ENCODE assay signal across 12 mouse cellular contexts in the genomic region with DNA sequence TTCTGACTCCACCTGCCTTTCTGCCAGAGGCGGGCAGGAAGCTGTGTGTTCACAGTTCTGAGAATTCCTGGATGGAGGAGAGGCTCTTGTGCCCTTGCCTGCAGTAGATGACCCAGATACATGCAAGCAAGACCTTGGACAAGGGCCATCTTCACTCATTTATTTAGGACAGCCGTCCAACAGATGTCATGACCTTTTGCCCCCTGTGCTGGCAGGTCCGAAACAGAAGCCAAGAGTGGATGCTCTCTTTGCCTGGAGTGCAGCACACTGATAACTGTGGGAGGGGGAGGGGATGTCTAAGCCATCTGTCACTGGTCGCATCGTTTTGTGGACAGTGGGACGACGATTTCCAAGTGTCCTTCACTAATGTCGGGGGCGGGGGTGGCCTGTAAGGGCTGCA. TPM values are rescaled to one million over a fixed set of nuclear protein-coding genes. Genes with fewer than 3 reads are reported as not detected.
DNase-seq lines count a peak whose midpoint lies in the region; ATAC-seq and TF ChIP-seq lines count a peak whose summit lies in the region.
"Had no signal": no experiment of that assay in that cellular context is flagged by ENCODE, and none has a peak within 500 bp of the region (broad histone marks: within the 10 kb centered on the region; RNA-seq: fewer than 3 reads in every experiment).

No protein-coding gene starts in this region.

- H3K4me2 ChIP-seq in midbrain, embryonic 15.5 days, result no peak overlapping the region
- no peak overlapping the region for H3K4me2 ChIP-seq in neural tube, embryonic 14.5 days (ENCODE audit: low read depth, low read length)
- H3K4me2 ChIP-seq: stomach, embryonic 15.5 days had no signal

- H3K4me3 ChIP-seq in cerebellum, adult 2 months (replicated peaks; ENCODE audit: insufficient read depth, low read depth, low read length), result no peak overlapping the region
- no peak overlapping the region for H3K4me3 ChIP-seq in midbrain, embryonic 10.5 days
- no peak overlapping the region for H3K4me3 ChIP-seq in midbrain, embryonic 15.5 days
- no peak overlapping the region for H3K4me3 ChIP-seq in neural tube, embryonic 14.5 days (ENCODE audit: low read depth, low read length)
- H3K4me3 ChIP-seq: lung, embryonic 15.5 days; stomach, embryonic 15.5 days had no signal

- H3K27me3 ChIP-seq in cerebellum, adult 2 months (ENCODE audit: control insufficient read depth, insufficient read depth, low read length), result no peaks in the 10 kb centered on the region
- H3K27me3 ChIP-seq in midbrain, embryonic 10.5 days (ENCODE audit: low read depth, poor library complexity, severe bottlenecking), result peaks cover 7% of the 10 kb centered on the region; the same call in 1 of the 2 replicates
- H3K27me3 ChIP-seq in midbrain, embryonic 15.5 days (replicated peaks), result no peaks in the 10 kb centered on the region
- H3K27me3 ChIP-seq in neural tube, embryonic 14.5 days (ENCODE audit: control insufficient read depth, insufficient read depth, low read length), result no peaks in the 10 kb centered on the region
- H3K27me3 ChIP-seq: lung, embryonic 15.5 days; stomach, embryonic 15.5 days had no signal

- peak; percentile 58 to 63 for DNase-seq in cerebellum, adult 2 months
- DNase-seq in cerebellum, adult 8-10 months, result no peak
- peak; percentile 30 for DNase-seq in midbrain, embryonic 10.5 days (ENCODE audit: low spot score)
- DNase-seq in embryo, embryonic 9.5 days (ENCODE audit: extremely low spot score), result peak; percentile 42
- DNase-seq in kidney, adult 8-10 months, result no peak
- DNase-seq in urinary bladder, adult 18-20 months (ENCODE audit: low spot score in 2 of 2), result no peak
- DNase-seq: B cell, adult 2 months; heart, postnatal 14 days had no signal

- ATAC-seq in midbrain, embryonic 15.5 days (replicated peaks), result no peak
- no peak for ATAC-seq in neural tube, embryonic 14.5 days (ENCODE audit: low read depth)

- 15% methylated on average over 9 of the region's 9 CpGs for WGBS in cerebellum, adult 2 months
- 50% methylated on average over 9 of the region's 9 CpGs for WGBS in midbrain, embryonic 10.5 days
- 40% methylated on average over 9 of the region's 9 CpGs for WGBS in midbrain, embryonic 15.5 days
- 25% methylated on average over 9 of the region's 9 CpGs for WGBS in neural tube, embryonic 14.5 days

- H3K9ac ChIP-seq in midbrain, embryonic 15.5 days, result no peak overlapping the region
- H3K9ac ChIP-seq in neural tube, embryonic 14.5 days (replicated peaks; ENCODE audit: low read depth, low read length), result 0 out of 2 replicates have a peak overlapping the region, but pooled peaks have one; percentile 21
- H3K9ac ChIP-seq: lung, embryonic 15.5 days; stomach, embryonic 15.5 days had no signal

- H3K36me3 ChIP-seq in midbrain, embryonic 10.5 days, result peaks cover 66% of the 10 kb centered on the region
- H3K36me3 ChIP-seq in midbrain, embryonic 15.5 days (replicated peaks), result peaks cover 54% of the 10 kb centered on the region; the same call in 1 of the 2 replicates
- peaks cover 46% of the 10 kb centered on the region for H3K36me3 ChIP-seq in neural tube, embryonic 14.5 days (ENCODE audit: control insufficient read depth, insufficient read depth, low read length)

- TF ChIP-seq CTCF in cerebellum, adult 2 months (IDR thresholded peaks at IDR 0.05; ENCODE audit: borderline replicate concordance, insufficient read depth, low read depth, low read length), result no peak

- no peaks in the 10 kb centered on the region for H3K9me3 ChIP-seq in midbrain, embryonic 10.5 days (replicated peaks)
- no peaks in the 10 kb centered on the region for H3K9me3 ChIP-seq in midbrain, embryonic 15.5 days
- no peaks in the 10 kb centered on the region for H3K9me3 ChIP-seq in neural tube, embryonic 14.5 days (ENCODE audit: control insufficient read depth, low read length)
- H3K9me3 ChIP-seq: lung, embryonic 15.5 days; stomach, embryonic 15.5 days had no signal

- H3K4me1 ChIP-seq in cerebellum, adult 2 months (ENCODE audit: control insufficient read depth, insufficient read depth, low read length), result peaks cover 35% of the 10 kb centered on the region
- peaks cover 41% of the 10 kb centered on the region for H3K4me1 ChIP-seq in midbrain, embryonic 10.5 days
- H3K4me1 ChIP-seq in midbrain, embryonic 15.5 days, result peaks cover 20% of the 10 kb centered on the region
- peaks cover 7% of the 10 kb centered on the region; the same call in 1 of the 2 replicates for H3K4me1 ChIP-seq in neural tube, embryonic 14.5 days (ENCODE audit: control insufficient read depth, insufficient read depth, low read length)

- peak overlapping the region; percentile 37 for H3K27ac ChIP-seq in cerebellum, adult 2 months (ENCODE audit: insufficient read depth, low read length)
- peak overlapping the region; percentile 61 for H3K27ac ChIP-seq in midbrain, embryonic 10.5 days (replicated peaks)
- H3K27ac ChIP-seq in midbrain, embryonic 15.5 days, result no peak overlapping the region
- H3K27ac ChIP-seq in neural tube, embryonic 14.5 days (ENCODE audit: low read depth, low read length), result no peak overlapping the region
- H3K27ac ChIP-seq: stomach, embryonic 15.5 days had no signal

- TF ChIP-seq POLR2A in cerebellum, adult 2 months (IDR thresholded peaks at IDR 0.05; ENCODE audit: borderline replicate concordance, insufficient read depth, low read length), result no peak

RNA-seq across cellular contexts. Expression of gene Git2, which starts 19.9 kb away (rescaled TPM):
- polyA plus RNA-seq in cerebellum, adult 2 months (2012; rRNA removed), result 96.5 and 107 TPM in 2 replicates
- 34.4 and 38.1 TPM in 2 replicates for polyA plus RNA-seq in midbrain, embryonic 10.5 days (2016; fragmentation: Nextera tagmentation; extraction: Ambion mirVana)
- polyA plus RNA-seq in midbrain, embryonic 15.5 days (2015; fragmentation: Nextera tagmentation; extraction: Ambion mirVana), result 51.6 and 52.9 TPM in 2 replicates
- 53.1 and 60.3 TPM in 2 replicates for polyA plus RNA-seq in neural tube, embryonic 14.5 days (2014; fragmentation: Nextera tagmentation; extraction: Ambion mirVana)

RNA-seq across cellular contexts. Expression of gene Ankrd13a, which starts 20.8 kb away (rescaled TPM):
- polyA plus RNA-seq in cerebellum, adult 2 months (2012; rRNA removed), result 61.6 and 62.1 TPM in 2 replicates
- 50.1 and 54.0 TPM in 2 replicates for polyA plus RNA-seq in midbrain, embryonic 10.5 days (2016; fragmentation: Nextera tagmentation; extraction: Ambion mirVana)
- polyA plus RNA-seq in midbrain, embryonic 15.5 days (2015; fragmentation: Nextera tagmentation; extraction: Ambion mirVana), result 31.1 and 34.7 TPM in 2 replicates
- polyA plus RNA-seq in neural tube, embryonic 14.5 days (2014; fragmentation: Nextera tagmentation; extraction: Ambion mirVana), result 38.8 and 52.1 TPM in 2 replicates

RNA-seq across cellular contexts. Expression of gene 1500011B03Rik, which starts 28.0 kb away (rescaled TPM):
- polyA plus RNA-seq in cerebellum, adult 2 months (2012; rRNA removed), result 227 and 230 TPM in 2 replicates
- 133 and 143 TPM in 2 replicates for polyA plus RNA-seq in midbrain, embryonic 10.5 days (2016; fragmentation: Nextera tagmentation; extraction: Ambion mirVana)
- polyA plus RNA-seq in midbrain, embryonic 15.5 days (2015; fragmentation: Nextera tagmentation; extraction: Ambion mirVana), result 270 and 271 TPM in 2 replicates
- polyA plus RNA-seq in neural tube, embryonic 14.5 days (2014; fragmentation: Nextera tagmentation; extraction: Ambion mirVana), result 298 and 351 TPM in 2 replicates

RNA-seq across cellular contexts. Expression of gene 4930519G04Rik, which starts 58.2 kb away (rescaled TPM):
- not detected in 2 replicates for polyA plus RNA-seq in cerebellum, adult 2 months (2012; rRNA removed)
- polyA plus RNA-seq in midbrain, embryonic 10.5 days (2016; fragmentation: Nextera tagmentation; extraction: Ambion mirVana), result not detected in 2 replicates
- polyA plus RNA-seq in midbrain, embryonic 15.5 days (2015; fragmentation: Nextera tagmentation; extraction: Ambion mirVana), result not detected in 2 replicates
- not detected in 2 replicates for polyA plus RNA-seq in neural tube, embryonic 14.5 days (2014; fragmentation: Nextera tagmentation; extraction: Ambion mirVana)
- polyA plus RNA-seq: lung, embryonic 15.5 days; stomach, embryonic 15.5 days had no signal

Comparison
In these comparisons a context has a peak if more than half of its experiments do, and no peak if none do; other contexts are left out.
1. DNase-seq: peak in cerebellum, adult 2 months (2 of 2), midbrain, embryonic 10.5 days (single experiment) and embryo, embryonic 9.5 days (single experiment); none in cerebellum, adult 8-10 months (single experiment), kidney, adult 8-10 months (0 of 2) and urinary bladder, adult 18-20 months (0 of 2).
2. H3K27ac ChIP-seq: peak in cerebellum, adult 2 months (single experiment) and midbrain, embryonic 10.5 days (single experiment); none in midbrain, embryonic 15.5 days (single experiment) and neural tube, embryonic 14.5 days (single experiment).